Mouse (Mus musculus) left cerebral cortex, postnatal 25 days (tissue): ENCODE results near the gene Dgkq. TPM values are rescaled to one million over a fixed set of nuclear protein-coding genes. Genes with fewer than 3 reads are reported as not detected.
"Not testable (repeated sequence)": the region's sequence is repeated elsewhere in the genome, so short reads cannot be mapped to it uniquely, and the experiment has no call there.

ENCODE experiments used
- DNase-seq, 2 experiments: peaks; one replicate each; pipeline ENCODE4 v3.0.0; 2022; ENCODE audit warnings: low spot score in 2 of 2, mixed read lengths in 1 of 2
- intact Hi-C: fragments of 180-260 bp; cut with DNase I; formaldehyde crosslinking; loops from one replicate; pipeline ENCODE4 v1.15.1; 2025
- total RNA-seq, 2 experiments: library from RNA; stranded (reverse); gene quantifications; 2 replicates each; pipeline ENCODE4 v1.2.3; 2021

Dgkq gene
- total RNA-seq, 2 experiments from 2014 or later, result 46.9 to 57.7 TPM

- DNase-seq, result no peak
- intact Hi-C loops, result no loop called here
These were observed 9.5 kb downstream of the Dgkq start, which contains the start of gene Idua for GRCm38 (mm10) chr5:108659698-108660631. Gene Idua, plus strand, starts transcription at chr5:108660331.

- intact Hi-C loops, result no loop called here
- no peak for DNase-seq
These were observed 10.9 kb downstream of the Dgkq start for GRCm38 (mm10) chr5:108658611-108659010.

GRCm38 (mm10) chr5:108657406-108657805 lies 12.1 kb downstream of the Dgkq start:
- intact Hi-C loops, result no loop called here
- no peak for DNase-seq

- intact Hi-C loops, result no loop called here
- no peak for DNase-seq
These were observed 13.4 kb downstream of the Dgkq start for GRCm38 (mm10) chr5:108655891-108656650.

GRCm38 (mm10) chr5:108655381-108655780 lies 14.1 kb downstream of the Dgkq start:
- intact Hi-C loops, result no loop called here
- no peak for DNase-seq

GRCm38 (mm10) chr5:108654444-108654990 lies 15.0 kb downstream of the Dgkq start:
- intact Hi-C loops, result loop anchor here (5.0 kb wide), 1 partner anchor 227 kb away; no protein-coding TSS in a partner anchor
- DNase-seq, result no peak

- intact Hi-C loops, result loop anchor here (5.0 kb wide), 1 partner anchor 226 kb away; no protein-coding TSS in a partner anchor
- DNase-seq, result no peak
These were observed 16.1 kb downstream of the Dgkq start for GRCm38 (mm10) chr5:108653341-108653740.

GRCm38 (mm10) chr5:108651823-108652222 lies 17.6 kb downstream of the Dgkq start:
- DNase-seq, result peak; percentile 52 to 78
- intact Hi-C loops, result loop anchor here (5.0 kb wide), 1 partner anchor 225 kb away; no protein-coding TSS in a partner anchor

- no peak for DNase-seq
- intact Hi-C loops, result loop anchor here (5.0 kb wide), 1 partner anchor 224 kb away; no protein-coding TSS in a partner anchor
These were observed 18.2 kb downstream of the Dgkq start for GRCm38 (mm10) chr5:108651136-108651720.

- intact Hi-C loops, result loop anchor here (5.0 kb wide), 1 partner anchor 223 kb away; no protein-coding TSS in a partner anchor
- DNase-seq, result no peak
These were observed 19.1 kb downstream of the Dgkq start for GRCm38 (mm10) chr5:108650341-108650740.

GRCm38 (mm10) chr5:108648937-108649576 lies 20.4 kb downstream of the Dgkq start:
- DNase-seq, result no peak
- intact Hi-C loops, result no loop called here

- peak in 1 of 2 experiments; percentile 1 for DNase-seq
- intact Hi-C loops, result no loop called here
These were observed 21.5 kb downstream of the Dgkq start for GRCm38 (mm10) chr5:108647820-108648465.

GRCm38 (mm10) chr5:108647311-108647710 lies 22.2 kb downstream of the Dgkq start:
- intact Hi-C loops, result no loop called here
- DNase-seq, result no peak

- intact Hi-C loops, result no loop called here
- DNase-seq, result peak in 1 of 2 experiments; percentile 1
These were observed 23.2 kb downstream of the Dgkq start for GRCm38 (mm10) chr5:108646343-108646660.

GRCm38 (mm10) chr5:108645651-108646342 lies 23.7 kb downstream of the Dgkq start:
- DNase-seq, result peak in 1 of 2 experiments; percentile 66
- intact Hi-C loops, result no loop called here

- intact Hi-C loops, result loop anchor here (5.0 kb wide), 1 partner anchor 211 kb away; the partner anchor contains the start of gene Atp5k
These were observed 25.8 kb downstream of the Dgkq start for GRCm38 (mm10) chr5:108643674-108644073.

GRCm38 (mm10) chr5:108636172-108636571 lies 33.3 kb downstream of the Dgkq start:
- DNase-seq, result no peak
- intact Hi-C loops, result no loop called here

More at GRCm38 (mm10) chr5:108643674-108644073, 25.8 kb downstream of the Dgkq start:
- no peak for DNase-seq

GRCm38 (mm10) chr5:108634088-108634487 lies 35.4 kb downstream of the Dgkq start:
- intact Hi-C loops, DNase-seq: not testable (repeated sequence)
